16 mouse cellular contexts compared by ENCODE assay signal in genomic region chr10:23526796-23527195, GRCm38 (mm10).
"Had no signal": no experiment of that assay in that cellular context is flagged by ENCODE, and none has a peak within 500 bp of the region (broad histone marks: within the 10 kb centered on the region; RNA-seq: fewer than 3 reads in every experiment).

No protein-coding gene starts in this region.

- H3K27me3 ChIP-seq: midbrain, embryonic 12.5 days; neural tube, embryonic 12.5 days; stomach, embryonic 15.5 days had no signal

- H3K9me3 ChIP-seq: midbrain, embryonic 10.5 days; midbrain, embryonic 12.5 days; neural tube, embryonic 12.5 days; stomach, embryonic 15.5 days had no signal

- H3K4me1 ChIP-seq: midbrain, embryonic 10.5 days; midbrain, embryonic 12.5 days; neural tube, embryonic 12.5 days; stomach, embryonic 15.5 days had no signal

- ATAC-seq: midbrain, embryonic 16.5 days had no signal

- DNase-seq: lung, adult 18-20 months; lung, embryonic 14.5 days; lung, postnatal 10 days; lung, postnatal 4 days; midbrain, embryonic 14.5 days; right cerebral cortex, adult 18-20 months; right cerebral cortex, postnatal 25 days; thymus, adult 2 months; thymus, postnatal 25 days; thymus, postnatal 4 days had no signal

- H3K36me3 ChIP-seq: midbrain, embryonic 10.5 days; midbrain, embryonic 12.5 days; neural tube, embryonic 12.5 days; stomach, embryonic 15.5 days had no signal

- H3K27ac ChIP-seq: midbrain, embryonic 10.5 days; midbrain, embryonic 12.5 days; neural tube, embryonic 12.5 days; stomach, embryonic 15.5 days; stomach, postnatal 0 days had no signal

- H3K4me3 ChIP-seq: midbrain, embryonic 10.5 days; midbrain, embryonic 12.5 days; neural tube, embryonic 12.5 days; stomach, embryonic 15.5 days had no signal

- H3K4me2 ChIP-seq: lung, embryonic 14.5 days; midbrain, embryonic 12.5 days; neural tube, embryonic 12.5 days; stomach, embryonic 15.5 days had no signal

- H3K9ac ChIP-seq: lung, embryonic 14.5 days; midbrain, embryonic 12.5 days; neural tube, embryonic 12.5 days; stomach, embryonic 15.5 days had no signal
